Mouse (Mus musculus): Measurements from ENCODE around the gene Papln.

DNA sequence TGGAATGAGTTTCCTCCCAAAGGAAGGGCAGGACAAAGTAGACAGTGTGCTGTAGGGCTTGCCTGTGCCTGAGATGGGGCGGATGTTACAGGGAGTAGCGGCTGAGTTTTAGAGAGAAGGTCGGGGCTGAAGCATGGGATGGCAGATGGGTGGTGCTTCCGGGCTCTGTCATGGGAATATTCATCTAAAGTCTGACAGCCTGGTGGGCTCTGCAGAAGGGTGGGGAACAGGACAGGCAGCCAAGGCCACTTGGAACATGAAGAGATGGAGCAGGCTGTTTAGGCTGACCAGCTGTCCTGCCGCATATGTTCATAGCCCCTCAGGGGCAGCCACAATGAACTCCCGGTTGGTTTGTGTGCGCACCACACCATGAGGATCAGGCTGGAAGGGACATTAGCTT is 17.8 kb downstream of the Papln start:
- TF ChIP-seq CTCF (conservative IDR thresholded peaks at IDR 0.05; ENCODE audit: low read length), result no peak
- TF ChIP-seq POU5F1 (IDR thresholded peaks at IDR 0.05; ENCODE audit: borderline replicate concordance, low read length), result no peak
- no peak for TF ChIP-seq NANOG (IDR thresholded peaks at IDR 0.05; ENCODE audit: borderline replicate concordance, low read length)
